Mouse (Mus musculus) forelimb bud, embryonic 11.5 days (tissue): Measurements from ENCODE around the gene Cd164.
A peak's percentile ranks its signal among the peaks of the same experiment; 100 is the strongest.

Experiments used
- DNase-seq: peaks from one replicate; pipeline ENCODE4 v3.0.0-alpha.2; 2012; ENCODE audit warnings: low read depth, low spot score

Cd164 gene

GRCm38 (mm10) chr10:41518981-41519618 is at the start of gene Cd164:
Gene Cd164 (plus strand): TSS chr10:41519414.
- DNase-seq: peak; percentile 95

- no peak for DNase-seq
Observed at GRCm38 (mm10) chr10:41470693-41471092, 48.5 kb upstream of the Cd164 start.

GRCm38 (mm10) chr10:41472534-41472933 is 46.7 kb upstream of the Cd164 start:
- DNase-seq: no peak

DNA sequence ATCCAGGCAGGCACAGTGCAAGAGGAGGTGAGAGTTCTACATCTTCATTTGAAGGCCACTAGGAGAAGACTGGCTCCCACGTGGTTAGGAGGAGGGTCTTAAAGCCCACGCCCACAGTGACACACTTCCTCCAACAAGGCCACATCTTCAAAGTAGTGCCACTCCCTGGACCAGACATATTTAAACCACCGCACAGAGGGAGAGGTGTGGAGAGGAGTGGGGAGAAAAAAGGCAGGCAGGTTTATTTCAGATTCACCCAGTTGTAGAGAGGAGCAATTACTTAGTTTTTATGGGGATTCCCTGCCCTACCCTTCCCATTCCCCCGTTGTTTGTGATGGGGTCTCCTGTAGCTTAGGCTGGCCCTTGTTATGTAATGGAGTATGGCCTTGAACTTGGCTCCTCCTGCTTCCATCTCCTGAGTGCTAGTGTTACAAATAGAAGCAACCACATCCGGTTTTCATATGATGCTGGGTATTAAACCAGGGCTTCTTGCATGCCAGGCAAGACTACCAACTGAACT is 46.2 kb upstream of the Cd164 start:
- no peak for DNase-seq

DNA sequence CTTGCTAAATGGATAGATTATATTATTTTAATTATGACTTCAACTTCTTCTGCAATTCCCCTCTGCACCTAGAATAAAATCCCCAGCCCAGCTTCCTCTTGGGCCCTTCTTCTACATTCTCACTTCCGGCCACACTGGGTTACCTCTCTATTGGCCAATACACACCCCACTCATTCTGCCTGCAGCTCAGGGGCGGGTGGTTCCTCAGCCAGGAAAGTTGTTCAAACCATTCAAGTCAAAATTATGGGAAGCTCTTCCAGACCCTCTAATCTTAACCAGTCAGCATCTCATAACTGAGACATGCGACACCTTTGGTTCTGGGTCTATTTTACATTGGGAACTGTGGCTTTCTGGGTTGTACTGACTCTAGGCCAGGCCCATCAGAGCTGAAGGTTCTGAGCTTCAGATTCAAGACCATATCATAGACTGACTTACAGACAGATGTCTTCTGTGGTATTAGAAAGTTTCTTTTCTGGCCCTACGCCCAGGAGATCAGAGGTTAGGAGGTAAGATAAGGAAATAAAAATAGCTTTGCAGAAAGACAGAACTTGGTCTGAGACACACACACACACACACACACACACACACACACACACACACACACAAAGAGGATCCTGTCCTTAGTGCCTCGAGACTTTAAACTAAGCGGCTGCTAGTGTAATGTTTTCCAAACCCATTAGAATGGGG is 45.3 kb upstream of the Cd164 start:
- no peak for DNase-seq

DNA sequence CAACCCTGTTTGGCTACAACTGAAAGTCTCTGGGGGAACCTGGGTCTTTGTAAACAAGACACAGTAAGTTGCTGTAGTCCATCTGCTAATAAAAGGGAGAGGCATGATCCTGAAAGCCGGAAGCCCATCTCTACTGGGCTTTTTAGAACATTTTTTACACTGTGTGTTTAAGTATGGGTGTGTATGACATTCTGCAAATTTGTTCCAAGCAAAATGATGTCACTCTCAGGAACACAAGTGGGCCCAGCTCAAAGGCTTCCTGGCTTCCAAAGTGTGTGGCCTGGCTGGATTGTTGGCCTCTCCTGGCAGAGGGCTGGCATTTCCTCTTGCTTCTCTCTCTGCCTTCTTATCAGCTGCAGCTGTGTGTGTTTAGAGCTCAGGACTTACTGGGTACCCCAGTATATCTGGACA is 44.2 kb upstream of the Cd164 start:
- DNase-seq: no peak

DNA sequence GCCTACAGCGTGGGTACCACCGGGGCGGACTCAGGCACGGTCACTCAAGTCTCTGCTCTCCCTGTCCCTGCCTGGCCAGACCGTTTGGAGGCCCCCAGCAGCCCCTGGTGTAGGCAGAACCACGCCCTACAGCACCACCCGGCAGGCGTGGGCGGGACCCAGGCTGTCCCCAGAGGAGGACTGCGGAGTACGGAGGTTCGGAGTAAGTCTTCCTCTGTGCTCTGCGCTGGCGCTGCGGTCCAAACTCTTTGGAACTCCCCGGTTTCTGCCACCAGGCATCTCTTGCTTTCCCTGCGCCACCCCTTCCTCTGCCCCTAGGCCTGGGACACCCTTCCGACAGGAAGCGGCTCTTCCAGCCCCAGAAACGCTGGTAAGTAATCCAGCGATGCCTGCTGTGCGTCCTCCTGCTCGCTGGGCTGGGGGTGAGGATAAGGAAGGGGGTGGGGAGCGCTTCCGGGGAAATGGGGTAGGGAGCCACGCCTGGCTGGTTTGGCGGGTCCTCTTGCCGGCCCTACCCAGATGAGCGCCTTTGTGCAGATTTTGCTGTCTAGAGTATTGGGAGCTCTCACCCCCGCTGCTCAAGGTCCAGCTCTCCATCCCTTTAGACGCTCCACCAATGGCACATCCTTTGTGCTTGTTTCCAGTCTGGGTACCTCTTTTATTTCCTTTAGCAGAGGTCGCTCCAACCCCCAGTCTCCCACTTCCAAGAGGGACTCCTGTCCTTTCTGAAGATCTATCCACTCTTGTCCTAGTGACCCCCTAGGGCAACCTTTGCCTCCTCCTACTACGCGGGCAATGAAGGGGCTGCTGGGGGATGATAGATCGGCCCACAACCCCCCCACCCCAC is 42.8 kb upstream of the Cd164 start, which contains the start of gene Mical1:
Gene Mical1, plus strand, starts transcription at position 144 of the 847 bp plus-strand sequence.
- peak; percentile 55 for DNase-seq

DNA sequence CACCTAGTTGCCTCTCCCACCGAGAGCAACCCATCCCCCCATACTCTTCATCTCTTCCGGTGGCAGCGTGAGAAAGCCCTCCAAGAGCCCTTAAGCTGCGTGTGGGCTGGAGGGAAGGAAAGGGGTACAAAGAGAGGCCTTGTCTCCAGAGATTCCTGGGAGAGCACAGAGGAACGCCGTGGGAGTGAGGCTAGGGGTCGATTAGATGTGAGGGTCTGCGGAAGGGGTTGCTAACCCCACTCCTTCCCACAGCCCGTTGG is 42.3 kb upstream of the Cd164 start:
- DNase-seq: peak; percentile 48

DNA sequence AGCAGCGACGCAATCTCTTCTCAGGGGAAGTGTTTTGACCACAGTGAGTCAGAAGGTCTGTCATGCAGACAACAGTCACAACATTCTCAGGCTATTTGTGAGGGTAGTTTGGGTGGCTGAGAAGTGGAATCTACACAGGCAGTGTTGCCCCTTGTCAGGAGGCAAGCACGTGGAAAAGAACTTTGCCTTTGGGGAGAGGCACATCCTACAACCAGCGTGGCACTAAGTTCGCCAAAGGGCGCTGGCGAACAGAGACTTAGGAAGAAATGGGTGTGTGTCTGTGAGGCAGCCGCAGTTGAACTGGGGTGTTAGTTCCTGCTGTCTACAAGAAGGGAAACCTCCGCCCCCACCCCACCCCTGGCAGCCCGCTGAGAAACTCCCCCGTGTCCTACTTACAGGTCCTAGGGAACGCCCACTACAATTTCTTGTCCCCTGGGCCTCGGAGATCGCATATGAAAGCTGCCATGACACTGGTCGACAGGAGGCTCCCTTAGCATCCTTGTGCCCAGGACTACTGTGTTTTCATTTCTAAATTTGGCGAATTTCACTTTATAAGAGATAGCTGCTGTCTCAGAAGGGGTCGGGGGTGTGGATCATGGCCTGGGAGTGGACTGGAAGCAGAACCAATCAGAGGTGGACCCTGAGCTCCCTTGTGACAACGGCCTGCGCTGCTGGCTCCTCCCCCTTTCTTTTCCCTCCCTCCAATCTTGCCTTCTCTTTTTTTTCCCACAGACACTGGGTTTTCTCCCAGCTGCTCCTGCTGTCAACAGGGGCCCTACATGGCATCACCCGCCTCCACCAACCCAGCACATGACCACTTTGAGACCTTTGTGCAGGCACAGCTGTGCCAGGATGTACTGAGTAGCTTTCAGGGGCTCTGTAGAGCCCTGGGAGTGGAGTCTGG is 41.7 kb upstream of the Cd164 start:
- peak; percentile 58 for DNase-seq

DNA sequence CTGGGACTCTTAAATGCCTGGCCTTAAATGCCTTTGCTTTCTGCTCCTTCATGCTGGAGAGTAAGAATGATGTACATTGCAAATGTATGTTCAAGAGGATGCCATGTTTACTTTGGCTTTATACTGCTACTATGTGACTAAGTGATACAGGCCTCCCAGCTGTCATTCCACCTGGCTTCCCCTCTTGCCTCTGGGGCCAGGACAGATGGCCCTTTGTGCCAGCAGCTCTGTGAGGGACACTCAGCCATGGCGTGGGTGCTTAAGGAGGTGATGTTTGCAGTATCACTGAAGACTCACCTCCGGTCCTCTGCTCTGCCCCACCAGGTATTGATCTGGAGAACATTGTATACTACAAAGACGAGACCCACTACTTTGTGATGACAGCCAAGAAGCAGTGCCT is 39.3 kb upstream of the Cd164 start:
- DNase-seq: no peak

- no peak for DNase-seq
Observed at GRCm38 (mm10) chr10:41480938-41481880, 38.0 kb upstream of the Cd164 start.

DNA sequence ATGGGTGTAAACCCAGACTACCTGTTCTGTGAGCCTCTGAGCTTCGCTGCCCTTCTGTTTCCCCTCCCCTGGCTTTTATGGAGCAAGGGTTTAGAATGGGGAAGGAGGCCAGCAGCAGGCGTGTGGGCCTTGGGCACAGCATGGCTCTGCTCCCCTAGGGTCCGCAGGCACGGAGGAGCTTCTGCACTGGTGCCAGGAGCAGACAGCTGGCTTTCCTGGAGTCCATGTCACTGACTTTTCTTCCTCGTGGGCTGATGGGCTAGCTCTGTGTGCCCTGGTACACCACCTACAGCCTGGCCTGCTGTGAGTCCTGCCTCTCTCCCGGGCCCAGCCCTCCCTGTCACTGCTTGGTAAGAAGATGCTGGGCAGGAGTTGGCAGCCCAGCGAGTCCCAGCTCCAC is 36.8 kb upstream of the Cd164 start:
- no peak for DNase-seq

GRCm38 (mm10) chr10:41485778-41486177 is 33.4 kb upstream of the Cd164 start:
- DNase-seq: no peak

- no peak for DNase-seq
Observed at GRCm38 (mm10) chr10:41486506-41487170, 32.6 kb upstream of the Cd164 start.

DNA sequence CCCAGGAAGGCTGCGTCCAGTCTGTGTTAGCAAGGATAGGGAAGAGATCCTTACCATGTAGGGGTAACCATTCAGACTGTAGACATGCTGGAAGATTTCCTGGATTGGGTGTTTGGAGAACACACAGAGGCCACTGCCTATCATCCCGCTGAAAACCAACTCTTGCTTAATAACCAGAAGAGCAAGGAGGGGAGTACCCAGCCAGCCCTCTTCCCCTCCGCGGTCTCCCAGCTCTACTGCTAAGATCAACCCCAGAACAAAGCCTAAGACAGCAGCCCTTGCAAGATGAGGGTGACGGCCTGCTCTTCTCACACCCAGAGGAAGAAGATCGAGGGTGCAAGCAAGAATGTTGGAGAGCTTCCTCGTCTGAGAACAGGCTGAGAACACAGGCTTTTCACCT is 30.3 kb upstream of the Cd164 start:
- no peak for DNase-seq

- no peak for DNase-seq
Observed at GRCm38 (mm10) chr10:41489294-41489693, 29.9 kb upstream of the Cd164 start.

GRCm38 (mm10) chr10:41489708-41490517 is 29.3 kb upstream of the Cd164 start, which contains the start of the genes Smpd2 and Ppil6:
Gene Smpd2 (minus strand): TSS chr10:41490369.
Gene Ppil6 (plus strand): TSS chr10:41490439.
- DNase-seq: peak; percentile 96

DNA sequence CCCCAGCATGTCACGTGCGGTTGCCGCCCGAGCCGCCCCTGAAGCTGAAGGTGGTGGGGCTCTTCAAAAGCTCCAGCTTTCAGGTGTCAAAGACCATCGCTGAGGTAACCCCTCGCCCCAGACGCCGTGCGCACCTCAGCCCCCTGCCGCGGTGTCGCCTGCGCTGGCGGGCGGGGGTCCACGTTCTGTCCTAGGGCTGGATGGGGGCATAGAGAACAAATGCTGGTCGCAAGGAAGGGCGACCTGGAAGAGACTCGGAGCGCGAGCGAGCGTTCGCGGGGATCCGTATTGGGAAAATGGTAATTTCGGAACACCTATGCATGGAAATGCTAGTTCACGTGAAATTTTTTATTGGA is 28.7 kb upstream of the Cd164 start:
- DNase-seq: no peak

- DNase-seq: no peak
Observed at GRCm38 (mm10) chr10:41491111-41491510, 28.1 kb upstream of the Cd164 start.
